Mouse (Mus musculus) cortical plate, adult 2 months (tissue): ENCODE measurements at regions not wholly inside any gene's neighbourhood (a gene's known extent, or its start where the extent isn't known, plus 50 kb on each side); places are given as distances from the start of the nearest gene placed in this dataset.

Experiments used
- H3K27ac ChIP-seq: fragments of 200-500 bp; 2 replicates; pipeline ENCODE4 v1.5.1; 2012; ENCODE audit warnings: low read length, control low read depth, inconsistent platforms; ENCODE audit not compliant: insufficient read depth
- H3K4me1 ChIP-seq: fragments of 200-500 bp; 2 replicates; pipeline ENCODE4 v1.6.1; 2011; ENCODE audit warnings: low read length; ENCODE audit not compliant: control insufficient read depth, insufficient read depth
- H3K4me3 ChIP-seq: fragments of 200-500 bp; 2 replicates; pipeline ENCODE4 v1.5.1; 2011; ENCODE audit warnings: mild to moderate bottlenecking, low read length, control low read depth; ENCODE audit not compliant: insufficient read depth
- CTCF ChIP-seq: fragments of 200-500 bp; IDR thresholded peaks from 2 replicates; pipeline ENCODE4 v1.5.1; 2011; ENCODE audit warnings: mild to moderate bottlenecking, control low read depth, low read length; ENCODE audit not compliant: insufficient read depth; ENCODE audit errors: extremely low read depth
- POLR2A ChIP-seq: fragments of 200-500 bp; IDR thresholded peaks from 2 replicates; pipeline ENCODE4 v1.6.1; 2011; ENCODE audit warnings: mild to moderate bottlenecking, low read length, control low read depth; ENCODE audit not compliant: insufficient read depth; ENCODE audit errors: extremely low read depth

DNA sequence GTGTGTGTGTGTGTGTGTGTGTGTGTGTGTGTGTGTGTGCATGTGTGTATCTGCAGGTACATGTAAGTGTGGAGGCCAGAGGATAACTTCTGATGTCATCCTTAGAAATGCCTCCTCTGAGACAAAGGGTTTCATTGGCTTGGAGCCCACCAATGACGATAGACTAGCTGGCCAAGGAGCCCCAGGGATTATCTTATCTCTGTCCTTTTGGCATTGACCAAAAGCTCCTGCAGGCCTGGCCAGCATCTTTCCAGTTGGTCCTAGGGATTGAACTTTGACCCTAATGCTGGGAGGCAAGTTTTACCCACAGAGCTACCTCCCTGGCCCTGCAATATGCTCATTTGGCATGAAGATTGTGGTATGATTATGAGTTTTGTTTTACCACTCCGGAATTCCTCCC is 133.3 kb downstream of the Tmx1 start:
- H3K4me1 ChIP-seq: no peaks in the 10 kb centered on the region
- TF ChIP-seq POLR2A (no peak), CTCF (no peak)
- no peak overlapping the region for H3K27ac ChIP-seq

DNA sequence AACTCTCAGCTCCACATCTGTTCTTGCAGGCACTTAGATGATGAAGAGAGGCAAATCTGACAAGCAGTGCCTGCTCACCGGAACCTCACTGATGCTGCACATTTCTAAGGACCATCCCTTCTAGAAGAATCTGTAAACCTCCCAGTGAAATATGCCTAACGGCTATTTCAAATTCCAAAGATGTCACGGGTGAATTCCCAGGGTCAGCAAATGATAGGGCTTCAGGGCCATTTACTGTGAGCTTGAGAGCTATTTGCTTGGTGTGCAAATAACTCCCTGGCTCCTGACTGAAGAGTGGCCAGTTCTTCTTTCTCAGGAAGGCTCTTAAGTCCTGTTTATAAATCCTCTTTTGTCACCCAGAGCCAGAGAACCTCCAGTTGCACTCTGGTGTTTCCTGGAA is 135.3 kb downstream of the Tmx1 start:
- TF ChIP-seq POLR2A (no peak), CTCF (no peak)
- Histone ChIP-seq H3K27ac (no peak overlapping the region), H3K4me3 (no peak overlapping the region), H3K4me1 (no peaks in the 10 kb centered on the region)

More for the DNA sequence above, 133.3 kb downstream of the Tmx1 start:
- H3K4me3 ChIP-seq: no peak overlapping the region

DNA sequence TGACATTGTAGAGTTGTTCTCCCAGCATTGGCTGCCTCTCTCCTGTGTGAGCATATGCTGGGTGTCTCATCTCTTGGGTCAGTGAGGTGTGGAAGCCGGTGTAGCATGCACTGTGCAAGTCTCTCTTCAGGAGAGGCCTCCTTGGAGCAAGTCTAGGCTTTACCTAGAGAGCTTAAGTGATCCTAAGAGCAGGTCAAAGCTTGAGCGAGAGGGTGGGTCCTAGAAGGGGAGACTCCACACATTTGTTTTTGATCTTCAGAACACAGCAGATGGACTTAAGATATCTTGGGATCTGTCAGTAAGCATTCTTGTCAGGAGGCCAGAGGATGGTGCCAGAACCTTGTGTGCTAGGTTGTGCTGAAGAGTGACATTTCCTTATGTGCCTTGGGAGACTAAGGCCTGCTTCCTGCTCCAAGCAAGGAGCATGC is 136.4 kb downstream of the Tmx1 start:
- TF ChIP-seq CTCF (no peak), POLR2A (no peak)
- Histone ChIP-seq H3K4me1 (no peaks in the 10 kb centered on the region), H3K4me3 (no peak overlapping the region), H3K27ac (no peak overlapping the region)

DNA sequence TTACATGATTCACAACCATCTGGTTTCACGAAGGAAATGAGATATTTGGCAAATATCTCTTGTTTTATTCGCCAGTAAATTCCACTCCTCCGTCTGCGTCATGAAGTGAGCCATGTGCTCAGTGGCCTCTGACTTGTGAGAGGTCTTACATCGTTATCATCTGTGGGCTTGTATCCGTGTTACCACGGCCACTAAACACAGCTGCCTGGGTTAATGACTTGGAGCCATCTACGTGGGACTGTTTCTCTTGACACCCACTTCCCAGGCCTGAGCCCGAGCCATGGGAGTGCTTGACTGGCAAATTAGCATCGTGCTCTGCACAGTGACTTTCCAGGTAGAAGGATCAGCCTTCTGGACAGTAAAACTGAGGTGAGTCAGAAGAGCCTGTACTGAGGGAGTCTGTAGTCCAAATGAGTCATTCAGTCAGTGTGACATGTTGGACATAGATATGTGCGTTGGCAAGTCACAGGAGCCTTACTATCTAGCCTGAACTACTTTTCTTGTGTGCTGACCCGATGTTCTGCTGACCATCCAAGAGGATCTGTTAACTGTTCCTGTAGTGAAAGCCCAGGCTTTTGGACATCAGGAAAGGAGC is 137.7 kb downstream of the Tmx1 start:
- no peak overlapping the region for H3K4me3 ChIP-seq
- H3K27ac ChIP-seq: no peak overlapping the region

DNA sequence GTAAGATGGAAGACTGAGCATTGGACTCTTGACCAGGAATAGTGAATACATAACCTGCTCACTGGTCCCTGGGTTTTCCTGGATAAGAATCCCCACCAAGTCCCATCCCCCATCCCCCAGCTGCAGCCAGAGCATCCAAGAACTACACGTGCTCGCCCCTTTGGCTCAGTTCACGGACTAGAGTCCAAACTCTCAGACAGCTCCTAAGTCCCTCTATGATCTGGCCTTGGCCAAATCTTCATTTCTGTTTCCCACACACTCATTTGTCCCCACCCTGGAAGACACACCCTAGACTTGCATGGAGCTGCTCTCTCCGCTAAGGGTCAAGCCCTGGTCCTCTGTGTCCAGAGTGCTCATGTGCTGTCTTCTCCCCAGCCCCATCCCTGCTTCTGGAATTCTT is 139.9 kb downstream of the Tmx1 start:
- H3K27ac ChIP-seq: no peak overlapping the region
- no peak overlapping the region for H3K4me3 ChIP-seq
- no peak for TF ChIP-seq CTCF
- H3K4me1 ChIP-seq: no peaks in the 10 kb centered on the region

More for the DNA sequence above, 137.7 kb downstream of the Tmx1 start:
- no peaks in the 10 kb centered on the region for H3K4me1 ChIP-seq
- no peak for TF ChIP-seq CTCF
- TF ChIP-seq POLR2A: no peak

DNA sequence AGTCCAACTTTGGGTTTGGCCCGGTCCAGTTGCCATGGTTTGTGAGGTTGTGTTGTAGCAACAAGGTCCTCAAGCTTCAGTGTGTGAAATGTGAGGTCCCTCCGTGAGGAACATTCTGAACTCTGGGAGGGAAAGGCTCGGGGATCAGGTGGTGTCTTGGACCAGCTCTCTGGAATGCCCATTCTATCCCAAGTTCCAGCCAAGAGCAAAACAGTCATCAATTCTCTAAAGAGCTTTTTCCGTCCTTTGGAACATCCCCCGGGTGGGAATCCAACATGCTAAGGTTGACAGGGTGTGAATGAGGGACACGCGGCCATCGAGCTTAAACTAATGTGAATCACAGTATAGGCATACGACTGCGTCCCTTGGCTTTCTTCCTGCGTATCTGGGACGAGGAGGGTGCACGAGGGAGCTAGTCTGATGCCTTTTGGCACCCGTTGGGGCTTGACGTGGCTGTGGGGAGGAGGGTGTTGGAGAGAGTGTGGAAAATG is 145.4 kb downstream of the Tmx1 start:
- H3K4me3 ChIP-seq: no peak overlapping the region
- TF ChIP-seq POLR2A (no peak), CTCF (no peak)
- H3K27ac ChIP-seq: no peak overlapping the region
- no peaks in the 10 kb centered on the region for H3K4me1 ChIP-seq

DNA sequence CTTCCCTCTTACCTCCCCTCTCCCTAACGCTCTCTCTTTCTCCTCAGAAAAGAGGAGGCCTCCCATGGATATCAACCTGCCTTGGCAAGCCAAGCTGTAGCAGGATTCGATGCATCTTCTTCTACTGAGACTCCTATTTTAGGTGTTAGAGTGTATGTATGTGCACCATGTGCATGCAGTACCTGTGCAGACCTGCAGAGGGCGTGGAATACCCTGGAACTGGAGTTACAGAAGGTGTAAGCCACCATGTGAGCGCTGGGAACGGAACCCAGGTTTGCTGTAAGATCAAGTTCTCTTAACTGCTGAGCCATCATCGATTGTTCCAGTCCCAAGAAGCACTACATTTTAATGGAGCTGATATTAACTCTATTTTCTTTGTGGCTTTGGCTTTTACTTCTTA is 146.8 kb downstream of the Tmx1 start:
- TF ChIP-seq POLR2A (no peak), CTCF (no peak)
- Histone ChIP-seq H3K4me3 (no peak overlapping the region), H3K27ac (no peak overlapping the region), H3K4me1 (no peaks in the 10 kb centered on the region)

DNA sequence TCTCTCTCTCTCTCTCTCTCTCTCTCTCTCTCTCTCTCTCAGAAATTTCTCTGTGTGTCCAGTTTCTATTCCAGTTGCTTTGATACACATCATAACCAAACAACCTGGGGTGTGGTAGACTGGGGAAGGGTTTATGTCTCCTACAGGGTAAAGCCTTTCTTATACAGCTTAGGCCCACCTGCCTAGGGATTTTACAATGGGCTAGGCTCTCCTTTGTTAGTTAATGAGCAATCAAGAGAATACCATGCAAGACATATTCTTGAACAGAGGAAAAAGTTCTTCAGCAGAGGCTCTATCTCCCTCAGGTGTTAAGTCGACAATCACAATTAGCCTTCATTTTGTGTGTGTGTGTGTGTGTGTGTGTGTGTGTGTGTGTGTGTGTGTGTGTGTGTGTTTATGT is 151.0 kb downstream of the Tmx1 start:
- Histone ChIP-seq H3K27ac (no peak overlapping the region), H3K4me1 (no peaks in the 10 kb centered on the region), H3K4me3 (no peak overlapping the region)
- TF ChIP-seq CTCF (no peak), POLR2A (no peak)

DNA sequence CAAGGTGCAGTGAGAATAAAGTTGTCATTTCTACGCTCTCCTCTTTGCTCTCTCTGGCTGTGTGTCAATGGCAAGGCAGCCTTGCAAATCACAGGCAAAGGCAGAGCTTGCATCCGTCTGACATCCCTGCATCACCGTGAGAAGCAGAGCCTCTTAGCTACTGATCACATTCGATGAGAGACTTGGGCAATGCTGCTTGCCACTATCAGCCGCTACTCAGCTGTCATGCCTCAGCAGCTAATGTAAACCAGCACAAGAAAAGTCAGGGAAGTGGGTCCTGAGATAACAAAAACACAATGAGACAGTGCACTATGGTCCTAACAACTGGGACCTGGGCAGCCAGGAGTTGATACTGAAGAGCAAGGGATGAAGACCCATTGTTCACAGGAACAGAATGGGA is 155.8 kb downstream of the Tmx1 start:
- H3K4me1 ChIP-seq: no peaks in the 10 kb centered on the region
- TF ChIP-seq POLR2A (no peak), CTCF (no peak)
- H3K27ac ChIP-seq: no peak overlapping the region
- H3K4me3 ChIP-seq: no peak overlapping the region

DNA sequence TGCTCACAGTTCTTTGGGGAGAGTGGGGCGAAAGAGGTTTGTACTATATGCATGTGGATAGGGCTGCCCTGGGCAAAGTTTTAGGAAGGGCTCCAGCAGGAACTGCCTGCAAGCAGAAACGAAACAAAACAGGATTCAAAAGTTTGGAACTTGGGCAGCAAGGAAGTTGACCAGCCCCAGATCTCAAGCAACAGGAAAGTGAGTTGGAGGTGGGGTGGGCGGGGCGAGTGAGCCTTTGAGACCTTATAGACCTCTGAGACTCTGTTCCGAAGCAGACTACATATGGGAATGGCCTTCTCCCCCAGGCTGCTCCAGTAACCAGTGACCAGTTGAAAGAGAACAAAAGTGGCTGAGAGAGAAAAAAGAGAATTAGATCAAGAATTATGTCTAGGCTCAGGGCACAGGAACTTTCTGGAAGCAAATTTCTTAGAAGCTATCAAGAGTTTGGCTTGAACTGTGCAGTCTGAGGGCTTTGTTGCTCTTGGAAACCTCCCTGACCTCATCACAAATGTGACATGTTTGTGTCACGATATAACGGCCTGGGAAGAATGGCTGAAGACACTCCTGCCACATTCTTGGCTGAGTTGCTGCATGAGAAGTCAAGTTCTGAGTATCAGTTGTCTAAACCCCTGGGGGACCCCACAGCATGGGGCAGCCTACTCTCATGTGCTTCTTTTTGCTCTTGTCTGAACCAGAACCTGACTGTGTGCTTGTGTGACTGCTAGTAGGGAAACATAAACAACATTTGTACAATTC is 156.4 kb downstream of the Tmx1 start:
- H3K27ac ChIP-seq: no peak overlapping the region
- no peaks in the 10 kb centered on the region for H3K4me1 ChIP-seq
- no peak overlapping the region for H3K4me3 ChIP-seq
- TF ChIP-seq POLR2A (no peak), CTCF (no peak)
